Mouse (Mus musculus) kidney, adult 2 months (tissue): ENCODE results near the gene Il17rb.

Experiments used
- CTCF ChIP-seq: fragments of 200-500 bp; conservative IDR thresholded peaks from 2 replicates; pipeline ENCODE4 v1.5.1; 2011; ENCODE audit warnings: low read depth, mild to moderate bottlenecking, control low read depth, low read length, moderate library complexity, mixed read lengths; ENCODE audit not compliant: insufficient read depth, insufficient read length
- POLR2A ChIP-seq: fragments of 200-500 bp; IDR thresholded peaks from one replicate; pipeline ENCODE4 v1.6.1; 2011; ENCODE audit warnings: low read depth, low read length, control low read depth

GRCm38 (mm10) chr14:30011886-30012560 lies 3.3 kb upstream of the Il17rb start:
- no peak for TF ChIP-seq POLR2A
- TF ChIP-seq CTCF = no peak
